Mouse (Mus musculus) small intestine, adult 2 months (tissue): ENCODE measurements around the gene Nfia.

ENCODE experiments used
- CTCF ChIP-seq: fragments of 200-500 bp; IDR thresholded peaks from 2 replicates; pipeline ENCODE4 v1.5.1; 2012; ENCODE audit warnings: low read depth, mild to moderate bottlenecking, control low read depth, inconsistent platforms, low read length, moderate library complexity, mixed read lengths; ENCODE audit not compliant: insufficient replicate concordance, insufficient read length; ENCODE audit errors: extremely low read depth
- POLR2A ChIP-seq: fragments of 200-500 bp; IDR thresholded peaks from 2 replicates; pipeline ENCODE4 v1.6.1; 2012; ENCODE audit warnings: low read depth, mild to moderate bottlenecking, control low read depth, inconsistent platforms, low read length, moderate library complexity

DNA sequence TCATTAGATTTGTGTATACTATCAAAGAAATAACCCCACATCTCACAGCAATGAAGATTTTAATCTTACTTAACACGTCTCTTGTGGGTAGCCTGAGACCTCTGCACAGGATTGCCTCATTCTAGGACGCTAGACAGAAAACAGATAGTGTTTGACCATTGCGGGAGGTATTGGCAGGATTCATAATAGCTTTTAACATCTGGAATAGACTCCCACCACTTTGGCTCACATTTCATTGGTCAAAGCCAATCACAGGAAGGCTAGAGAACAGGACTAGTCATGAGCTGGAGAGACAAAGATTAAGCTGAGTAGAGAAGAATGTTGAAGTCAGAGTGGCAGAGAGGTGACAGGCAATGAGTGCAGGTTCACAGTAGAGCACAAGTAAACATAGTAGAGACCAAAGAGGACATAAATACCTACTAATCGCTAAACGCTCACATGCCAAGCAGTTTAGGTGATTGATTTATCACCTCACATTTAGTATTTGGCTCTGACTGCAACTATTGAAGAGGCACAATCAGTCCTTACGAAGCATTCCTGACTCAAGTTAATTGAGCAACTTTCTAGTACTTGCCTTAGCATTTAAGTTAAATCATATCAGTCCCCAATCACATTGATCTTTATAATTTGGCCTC lies 348.3 kb downstream of the Nfia start:
- TF ChIP-seq POLR2A (no peak), CTCF (no peak)
